Mouse (Mus musculus) heart, embryonic 13.5 days (tissue): ENCODE measurements around the gene Fbxl5. TPM values are rescaled to one million over a fixed set of nuclear protein-coding genes. Genes with fewer than 3 reads are reported as not detected.

Experiments used
- ATAC-seq: fragments of 200-750 bp; cut with Nextera tagmentation; 2 replicates; pipeline ENCODE4 v1.8.0; 2017; ENCODE audit warnings: moderate TSS enrichment; ENCODE audit not compliant: insufficient number of reproducible peaks, low FRiP score, low TSS enrichment; ENCODE audit errors: extremely low read depth
- H3K27ac ChIP-seq: fragments of 300-500 bp; sonication (generic); replicated peaks from 2 replicates; pipeline ENCODE4 v1.5.1; 2015; ENCODE audit warnings: moderate library complexity, mild to moderate bottlenecking, inconsistent platforms
- H3K27me3 ChIP-seq: fragments of 300-500 bp; sonication (generic); replicated peaks from 2 replicates; pipeline ENCODE4 v1.6.1; 2015; ENCODE audit warnings: mild to moderate bottlenecking, inconsistent platforms
- H3K36me3 ChIP-seq: fragments of 300-500 bp; sonication (generic); 2 replicates; pipeline ENCODE4 v1.6.1; 2015; ENCODE audit warnings: mild to moderate bottlenecking, inconsistent platforms
- H3K4me1 ChIP-seq: fragments of 300-500 bp; sonication (generic); 2 replicates; pipeline ENCODE4 v1.6.1; 2015; ENCODE audit warnings: inconsistent platforms
- H3K4me2 ChIP-seq: fragments of 300-500 bp; sonication (generic); 2 replicates; pipeline ENCODE4 v1.6.1; 2015; ENCODE audit warnings: inconsistent platforms, mild to moderate bottlenecking, moderate library complexity
- H3K4me3 ChIP-seq: fragments of 300-500 bp; sonication (generic); 2 replicates; pipeline ENCODE4 v1.5.1; 2015; ENCODE audit warnings: moderate library complexity, mild to moderate bottlenecking, inconsistent platforms
- H3K9ac ChIP-seq: fragments of 300-500 bp; sonication (generic); 2 replicates; pipeline ENCODE4 v1.6.1; 2015; ENCODE audit warnings: inconsistent platforms, mild to moderate bottlenecking, moderate library complexity
- H3K9me3 ChIP-seq: fragments of 300-500 bp; sonication (generic); 2 replicates; pipeline ENCODE4 v1.6.1; 2016; ENCODE audit warnings: inconsistent platforms
- WGBS: fragments of 180-500 bp; shearing (Covaris S2); methylation state at CpG from one replicate; pipeline ENCODE4 v1.1.7; 2015; ENCODE audit warnings: mixed read lengths; 5-methylcytosine and 5-hydroxymethylcytosine counted together
- polyA plus RNA-seq: library from polyadenylated mRNA; unstranded; fragments of >200 nt; fragmentation: Nextera tagmentation; extraction: Ambion mirVana; gene quantifications from 2 replicates; pipeline ENCODE4 v1.2.1, GENCODE M21; 2015

The Fbxl5 gene
- 43.2 and 45.4 TPM in 2 replicates for polyA plus RNA-seq

DNA sequence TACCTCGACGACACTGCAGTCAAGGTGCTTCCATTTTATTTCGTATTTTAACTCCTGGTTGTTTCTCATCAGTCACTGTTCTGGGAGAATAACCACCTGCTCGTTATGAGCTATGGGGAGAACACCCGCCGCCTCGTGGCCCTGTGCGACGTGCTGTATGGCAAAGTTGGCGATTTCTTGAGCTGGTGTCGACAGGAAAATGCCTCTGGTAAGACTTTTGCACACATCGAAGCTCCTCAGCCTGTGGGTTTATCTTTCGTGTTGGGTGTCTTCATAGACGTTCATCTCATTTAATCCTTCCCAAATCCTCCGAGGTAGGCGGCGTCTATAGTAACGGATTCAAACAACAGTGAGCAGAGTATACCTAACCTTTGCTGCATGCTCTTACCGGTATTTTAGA is at the start of gene Fbxl5:
TSS of gene Fbxl5 (minus strand) at position 101 of the 400 bp plus-strand sequence.
- H3K9me3 ChIP-seq = no peaks in the 10 kb centered on the region
- no peaks in the 10 kb centered on the region for H3K36me3 ChIP-seq
- H3K27me3 ChIP-seq = no peaks in the 10 kb centered on the region
- no peaks in the 10 kb centered on the region for H3K4me1 ChIP-seq
- ATAC-seq = no peak
- no peak within 1 kb of the TSS for H3K4me3 ChIP-seq
- H3K4me2 ChIP-seq = no peak within 1 kb of the TSS
- 70% methylated on average over 19 of the region's 19 CpGs for WGBS
- H3K27ac ChIP-seq = no peak within 1 kb of the TSS
- H3K9ac ChIP-seq = no peak within 1 kb of the TSS

DNA sequence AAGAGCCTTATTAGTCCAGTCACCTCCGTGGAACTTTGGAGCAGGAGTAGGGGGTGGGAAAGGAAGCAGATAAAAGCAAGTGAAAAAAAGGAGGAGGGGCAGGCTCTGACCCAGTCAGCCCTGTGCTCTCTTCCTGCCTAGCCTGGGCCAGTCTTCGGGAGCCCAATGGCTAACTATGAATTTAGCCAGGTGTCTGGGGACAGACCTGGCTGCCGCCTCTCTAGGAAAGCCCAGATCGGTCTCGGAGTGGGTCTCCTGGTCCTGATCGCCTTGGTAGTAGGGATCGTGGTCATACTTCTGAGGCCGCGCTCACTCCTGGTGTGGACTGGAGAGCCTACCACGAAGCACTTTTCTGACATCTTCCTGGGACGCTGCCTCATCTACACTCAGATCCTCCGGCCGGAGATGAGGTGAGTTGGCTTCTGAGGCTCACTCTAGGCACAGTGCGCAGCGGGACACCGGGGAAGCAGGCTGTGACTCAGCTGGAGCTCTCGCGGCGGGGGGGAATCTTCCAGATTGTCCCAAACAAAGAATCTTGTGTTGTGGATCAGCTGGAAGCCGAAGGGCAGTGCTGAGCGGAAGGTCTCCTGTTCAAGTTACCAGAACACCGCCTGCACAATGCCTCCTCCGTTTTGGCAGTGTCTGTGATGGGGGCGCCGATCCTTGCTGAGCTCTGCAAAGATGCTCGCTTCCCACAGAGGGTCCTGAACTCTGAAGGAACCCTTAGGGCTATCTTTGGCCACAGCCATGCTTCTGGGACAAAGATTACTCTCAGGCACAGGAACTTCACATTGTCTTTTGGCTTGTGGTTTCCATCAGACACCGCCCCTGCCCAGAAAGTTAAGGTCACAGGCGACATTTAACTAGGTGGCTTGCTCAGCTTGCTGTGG is 47.5 kb upstream of the Fbxl5 start:
- no peaks in the 10 kb centered on the region for H3K27me3 ChIP-seq
- peaks cover 23% of the 10 kb centered on the region for H3K4me1 ChIP-seq
- peak overlapping the region; percentile 91 for H3K4me2 ChIP-seq
- peak overlapping the region; percentile 64 for H3K4me3 ChIP-seq
- under 1% methylated on average over 28 of the region's 28 CpGs for WGBS
- peak overlapping the region; percentile 76 for H3K27ac ChIP-seq
- H3K9me3 ChIP-seq = no peaks in the 10 kb centered on the region
- ATAC-seq = peak; percentile 32; the same call in 1 of the 2 replicates
- 0 out of 2 replicates have a peak, but pooled peaks cover 2% of the 10 kb centered on the region for H3K36me3 ChIP-seq
- H3K9ac ChIP-seq = peak overlapping the region; percentile 81

DNA sequence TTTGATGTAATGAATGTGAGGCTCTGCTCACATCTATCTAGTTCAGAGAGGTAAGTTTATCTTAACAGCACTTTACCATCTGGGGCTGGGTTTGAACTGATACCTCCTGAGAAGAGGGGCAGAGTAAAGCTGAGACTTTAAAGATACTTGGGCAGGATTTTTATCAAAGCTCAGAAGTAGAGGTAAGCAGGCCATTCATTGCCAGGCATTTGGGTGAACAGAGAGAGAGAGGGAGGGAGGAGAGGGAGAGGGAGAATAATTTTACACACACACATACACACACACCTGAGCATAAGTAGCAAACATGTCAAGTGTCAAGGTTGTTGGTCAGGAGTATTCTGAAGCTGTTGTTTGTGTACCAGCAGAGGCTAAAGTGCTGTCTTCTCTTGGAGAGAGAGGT is 46.8 kb upstream of the Fbxl5 start, which contains the start of gene Cd38:
TSS of gene Cd38 (plus strand) at position 301 of the 400 bp plus-strand sequence.
- peak within 1 kb of the TSS; percentile 81 for H3K9ac ChIP-seq
- no peak for ATAC-seq
- peak within 1 kb of the TSS; percentile 76 for H3K27ac ChIP-seq
- no peaks in the 10 kb centered on the region for H3K36me3 ChIP-seq
- H3K27me3 ChIP-seq = no peaks in the 10 kb centered on the region
- H3K4me3 ChIP-seq = peak within 1 kb of the TSS; percentile 64
- H3K9me3 ChIP-seq = no peaks in the 10 kb centered on the region
- H3K4me1 ChIP-seq = peaks cover 23% of the 10 kb centered on the region
- peak within 1 kb of the TSS; percentile 91 for H3K4me2 ChIP-seq

DNA sequence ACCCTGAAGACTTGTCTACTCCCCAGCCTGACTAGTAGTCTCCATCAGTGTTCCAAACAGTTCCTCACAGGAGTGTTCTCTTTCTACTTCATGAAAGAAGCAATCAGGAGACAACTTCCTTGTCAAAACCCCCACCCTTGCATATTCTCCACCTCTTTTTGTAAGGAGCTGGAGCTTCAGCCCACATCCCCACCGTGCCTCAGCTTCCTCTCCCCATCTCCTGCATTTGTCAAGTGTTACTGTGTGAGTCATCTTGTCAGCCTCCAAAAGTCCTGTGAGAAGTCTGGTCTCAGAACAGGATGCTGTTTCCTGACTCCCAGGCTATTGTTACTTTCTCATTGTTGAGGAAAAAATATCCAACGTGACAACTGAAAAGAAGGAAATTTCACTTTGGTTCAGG is 43.9 kb upstream of the Fbxl5 start:
- no peak for ATAC-seq
- 45% methylated on average over 2 of the region's 2 CpGs for WGBS
- H3K9me3 ChIP-seq = no peaks in the 10 kb centered on the region
- H3K36me3 ChIP-seq = no peaks in the 10 kb centered on the region
- H3K4me2 ChIP-seq = no peak overlapping the region
- H3K4me1 ChIP-seq = peaks cover 25% of the 10 kb centered on the region
- H3K9ac ChIP-seq = no peak overlapping the region
- H3K27me3 ChIP-seq = no peaks in the 10 kb centered on the region
- H3K4me3 ChIP-seq = no peak overlapping the region
- H3K27ac ChIP-seq = no peak overlapping the region

DNA sequence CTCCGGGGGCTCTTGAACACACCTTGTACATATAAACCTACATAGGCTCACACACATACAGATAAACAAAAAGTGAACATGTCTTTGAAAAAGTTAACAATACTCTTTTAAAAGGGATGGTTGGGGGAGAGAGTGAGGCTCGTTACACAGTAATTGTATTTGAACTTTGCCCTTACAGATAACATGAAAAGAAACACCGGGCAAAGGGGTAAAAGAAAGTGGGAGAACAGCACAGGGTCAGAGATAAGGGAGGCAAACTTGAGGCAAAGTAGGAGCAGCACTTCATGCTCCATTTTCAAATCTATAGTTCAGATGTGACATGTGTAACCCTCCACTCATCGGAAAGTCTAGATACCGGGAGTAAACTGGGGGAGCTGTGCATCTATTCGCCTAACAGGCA is 42.2 kb upstream of the Fbxl5 start:
- no peaks in the 10 kb centered on the region for H3K9me3 ChIP-seq
- no peaks in the 10 kb centered on the region for H3K36me3 ChIP-seq
- peaks cover 24% of the 10 kb centered on the region for H3K4me1 ChIP-seq
- no peak overlapping the region for H3K4me2 ChIP-seq
- no peak for ATAC-seq
- H3K27me3 ChIP-seq = no peaks in the 10 kb centered on the region
- H3K9ac ChIP-seq = no peak overlapping the region
- 38% methylated on average over 6 of the region's 6 CpGs for WGBS
- no peak overlapping the region for H3K4me3 ChIP-seq
- no peak overlapping the region for H3K27ac ChIP-seq

DNA sequence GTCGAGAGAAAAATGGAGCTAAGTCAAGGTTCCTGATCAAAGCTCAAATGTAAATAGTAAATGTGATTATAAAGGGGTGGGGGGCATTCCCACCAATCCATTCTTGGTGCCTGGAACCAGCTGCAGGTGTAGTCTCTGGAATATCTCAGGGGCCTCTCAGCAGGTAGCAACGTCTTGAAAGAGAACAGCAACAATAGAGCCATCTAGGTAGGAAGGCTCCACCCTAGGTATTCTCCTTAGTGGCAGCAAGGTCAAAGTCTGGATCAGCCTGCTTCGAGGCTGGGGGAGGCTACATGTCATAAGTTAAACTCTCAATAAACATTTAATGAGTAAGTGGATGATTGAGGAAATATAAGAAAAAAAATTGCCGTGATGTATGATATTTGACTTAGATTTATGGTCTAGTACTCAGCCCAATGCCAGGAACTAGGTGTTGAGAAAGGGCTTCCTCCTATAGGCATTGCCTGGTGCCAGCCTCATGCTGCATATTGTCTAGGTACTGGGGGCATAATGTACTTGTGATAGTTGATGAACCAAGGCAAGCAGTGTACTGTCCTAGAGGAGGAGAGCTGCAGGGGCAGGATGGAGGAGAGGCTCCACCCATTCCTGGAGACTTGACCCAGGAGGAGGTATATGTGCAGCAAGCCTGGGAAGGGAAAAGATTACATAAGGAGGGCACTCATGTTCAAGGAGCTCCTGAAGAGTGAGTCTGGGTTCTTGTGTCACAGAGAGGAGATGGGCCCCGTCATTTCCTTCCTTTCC is 39.4 kb upstream of the Fbxl5 start:
- H3K9ac ChIP-seq = no peak overlapping the region
- ATAC-seq = no peak
- H3K4me3 ChIP-seq = no peak overlapping the region
- no peak overlapping the region for H3K27ac ChIP-seq
- no peaks in the 10 kb centered on the region for H3K36me3 ChIP-seq
- H3K4me1 ChIP-seq = peaks cover 15% of the 10 kb centered on the region; the same call in 1 of the 2 replicates
- 66% methylated on average over 5 of the region's 5 CpGs for WGBS
- H3K9me3 ChIP-seq = peaks cover 14% of the 10 kb centered on the region
- no peaks in the 10 kb centered on the region for H3K27me3 ChIP-seq
- H3K4me2 ChIP-seq = no peak overlapping the region

DNA sequence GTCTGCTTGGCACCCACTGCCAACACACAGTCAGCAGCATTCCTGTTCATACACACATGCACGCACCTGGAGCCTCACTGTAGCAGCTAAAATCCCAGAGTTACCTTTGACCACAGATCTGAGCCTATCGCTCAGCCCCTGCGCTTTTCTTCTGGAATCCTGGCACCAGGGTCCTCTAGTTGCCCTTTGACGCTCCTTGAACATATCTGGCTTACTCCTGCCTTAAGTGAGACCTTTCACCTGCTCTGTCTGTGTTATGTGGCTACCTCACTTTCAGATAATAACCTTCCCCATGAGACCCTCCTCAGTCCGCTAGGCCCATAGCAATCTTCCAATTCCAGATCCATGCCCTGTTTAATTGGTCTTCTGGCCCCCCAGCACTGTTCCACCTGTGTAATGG is 38.7 kb upstream of the Fbxl5 start:
- Histone ChIP-seq H3K4me3 (no peak overlapping the region), H3K4me2 (peak overlapping the region; percentile 12; the same call in 1 of the 2 replicates), H3K9ac (no peak overlapping the region), H3K27me3 (no peaks in the 10 kb centered on the region), H3K36me3 (no peaks in the 10 kb centered on the region), H3K9me3 (peaks cover 14% of the 10 kb centered on the region), H3K27ac (no peak overlapping the region), H3K4me1 (peaks cover 16% of the 10 kb centered on the region; the same call in 1 of the 2 replicates)
- 68% methylated on average over 5 of the region's 5 CpGs for WGBS
- ATAC-seq = no peak

DNA sequence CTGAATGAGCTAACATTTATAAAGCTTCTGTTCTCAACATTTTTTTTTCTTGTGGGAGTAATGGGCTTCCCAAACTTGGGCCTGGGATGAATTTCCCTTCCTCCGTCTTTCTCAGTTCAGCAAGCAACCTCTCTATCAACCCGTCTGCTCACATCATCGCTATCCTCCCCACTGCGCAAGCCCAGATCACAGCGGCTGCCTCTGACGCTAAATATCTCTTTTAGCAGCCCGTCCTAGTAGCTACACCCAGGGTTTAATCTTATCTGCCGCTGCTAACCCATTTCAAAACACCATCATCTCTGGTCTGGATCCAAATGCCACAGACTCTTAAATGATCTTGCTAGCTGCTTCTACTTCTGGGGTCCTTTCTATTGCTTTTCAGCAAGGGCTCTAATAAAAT is 38.2 kb upstream of the Fbxl5 start:
- Histone ChIP-seq H3K4me1 (peaks cover 21% of the 10 kb centered on the region; the same call in 1 of the 2 replicates), H3K4me3 (no peak overlapping the region), H3K27ac (no peak overlapping the region), H3K27me3 (no peaks in the 10 kb centered on the region), H3K9ac (no peak overlapping the region), H3K4me2 (peak overlapping the region; percentile 12; the same call in 1 of the 2 replicates), H3K9me3 (peaks cover 14% of the 10 kb centered on the region), H3K36me3 (no peaks in the 10 kb centered on the region)
- no peak for ATAC-seq
- WGBS = 21% methylated on average over 8 of the region's 8 CpGs

DNA sequence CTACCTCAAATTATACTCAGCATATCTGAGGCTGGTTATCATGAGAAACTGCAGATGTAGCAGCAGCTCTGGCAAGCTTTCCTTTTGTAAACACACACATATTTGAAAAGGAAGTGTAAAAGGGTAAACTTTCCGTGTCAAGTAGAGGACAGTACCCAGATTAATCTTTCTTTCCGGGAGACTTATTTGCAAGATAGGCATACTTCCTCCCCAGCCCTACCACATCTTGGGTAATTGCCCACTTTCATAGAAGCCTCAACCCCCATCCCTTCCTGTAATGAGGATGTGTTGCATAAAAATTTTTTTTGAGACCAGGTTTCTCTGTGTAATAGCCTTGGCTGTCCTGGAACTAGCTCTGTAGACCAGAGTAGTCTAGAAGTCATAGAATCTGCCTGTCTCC is 34.3 kb upstream of the Fbxl5 start:
- Histone ChIP-seq H3K36me3 (no peaks in the 10 kb centered on the region), H3K27ac (peak overlapping the region; percentile 45; the same call in 1 of the 2 replicates), H3K9me3 (peaks cover 14% of the 10 kb centered on the region), H3K4me3 (no peak overlapping the region), H3K27me3 (no peaks in the 10 kb centered on the region), H3K4me1 (peaks cover 21% of the 10 kb centered on the region; the same call in 1 of the 2 replicates), H3K4me2 (no peak overlapping the region), H3K9ac (no peak overlapping the region)
- WGBS = 41% methylated on average over 2 of the region's 2 CpGs
- ATAC-seq = no peak

DNA sequence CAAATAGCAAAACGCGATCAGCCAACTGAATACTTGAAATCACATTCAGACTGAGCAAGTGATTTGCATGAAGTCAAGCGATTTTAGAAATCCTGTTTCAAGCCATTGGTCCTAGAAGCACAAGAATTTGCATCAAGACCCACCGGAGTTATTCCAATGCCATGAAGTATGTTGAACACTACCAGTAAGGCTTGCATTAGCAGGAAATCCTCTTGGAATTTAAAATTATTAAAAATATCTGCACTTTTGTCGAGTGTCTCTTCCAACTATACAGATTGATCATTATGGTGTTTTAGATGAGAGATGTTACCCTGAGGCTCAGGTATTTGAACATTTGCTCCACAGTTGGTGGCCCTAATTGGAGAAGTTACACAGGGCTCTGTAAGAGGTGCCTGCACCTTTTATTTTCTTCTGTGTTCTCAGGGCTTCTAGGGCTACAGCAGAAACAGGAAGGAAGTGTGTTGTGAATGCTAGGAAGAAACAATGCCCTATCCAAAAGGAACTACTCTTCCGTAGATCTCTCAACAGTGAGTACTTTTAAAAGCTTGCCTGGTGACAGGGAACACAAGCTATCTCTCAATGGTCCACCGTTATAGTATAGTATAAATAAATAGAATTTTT is 32.5 kb upstream of the Fbxl5 start:
- Histone ChIP-seq H3K4me2 (no peak overlapping the region), H3K27me3 (no peaks in the 10 kb centered on the region), H3K4me1 (0 out of 2 replicates have a peak, but pooled peaks cover 8% of the 10 kb centered on the region), H3K9ac (no peak overlapping the region), H3K9me3 (peaks cover 14% of the 10 kb centered on the region), H3K4me3 (no peak overlapping the region), H3K36me3 (no peaks in the 10 kb centered on the region), H3K27ac (no peak overlapping the region)
- WGBS = 66% methylated on average over 7 of the region's 7 CpGs
- no peak for ATAC-seq
